Mouse (Mus musculus) megakaryocyte, embryonic 14.5 days (primary cell): Measurements from ENCODE around the gene Myo5a.

Experiments used
- FLI1 ChIP-seq: IDR thresholded peaks from 2 replicates; pipeline ENCODE4 v1.6.1; 2012; ENCODE audit warnings: low read length, inconsistent platforms, mixed read lengths
- GATA1 ChIP-seq: IDR thresholded peaks from 3 replicates; pipeline ENCODE4 v1.6.1; 2012; ENCODE audit warnings: mixed read lengths, low read length, inconsistent platforms, borderline replicate concordance

DNA sequence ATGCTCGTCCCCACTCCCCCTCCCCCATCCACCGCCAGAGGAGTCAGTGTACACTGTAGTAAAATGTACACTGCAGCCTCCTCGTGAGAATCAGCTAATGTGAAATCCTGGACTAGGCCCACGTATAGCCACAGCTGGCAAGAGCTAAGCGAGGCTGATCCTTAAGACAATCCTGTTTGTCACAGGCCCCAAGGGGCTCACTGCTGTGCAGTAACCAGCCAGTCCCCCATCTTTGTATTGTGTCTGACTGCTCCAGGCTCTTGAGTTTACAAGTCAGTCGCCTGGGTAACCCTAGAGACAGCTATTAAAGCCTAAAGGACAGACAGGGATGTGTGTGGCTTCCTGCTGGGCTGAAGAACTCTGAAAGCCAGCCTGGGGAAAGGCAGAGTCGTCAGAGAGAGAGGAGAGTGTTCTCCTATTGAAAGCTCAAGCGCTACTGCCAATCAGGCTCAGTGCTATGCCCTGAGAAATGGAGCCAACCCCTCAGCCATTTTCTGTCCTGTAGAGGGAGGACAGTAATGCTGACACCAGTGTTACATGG lies 190.6 kb downstream of the Myo5a start:
- no peak for TF ChIP-seq GATA1
- no peak for TF ChIP-seq FLI1
